Mouse (Mus musculus) ES-Bruce4 (cell line): ENCODE data around the gene Sult5a1. TPM values are rescaled to one million over a fixed set of nuclear protein-coding genes. Genes with fewer than 3 reads are reported as not detected.

Source experiments
- H3K27ac ChIP-seq: 2 replicates; pipeline ENCODE4 v1.5.1; 2012; ENCODE audit warnings: low read length, inconsistent platforms; ENCODE audit not compliant: insufficient read depth
- H3K27me3 ChIP-seq: 2 replicates; pipeline ENCODE4 v1.6.1; 2012; ENCODE audit warnings: mild to moderate bottlenecking, low read length, inconsistent platforms; ENCODE audit not compliant: control insufficient read depth, poor library complexity, insufficient read depth, severe bottlenecking
- H3K36me3 ChIP-seq: 2 replicates; pipeline ENCODE4 v1.6.1; 2012; ENCODE audit warnings: inconsistent platforms, mild to moderate bottlenecking, low read length, moderate library complexity; ENCODE audit not compliant: control insufficient read depth, poor library complexity, insufficient read depth, severe bottlenecking
- H3K4me1 ChIP-seq: one replicate; pipeline ENCODE4 v1.8.1; 2011; ENCODE audit warnings: low read length; ENCODE audit not compliant: control insufficient read depth, insufficient read depth
- H3K4me3 ChIP-seq: 2 replicates; pipeline ENCODE4 v1.5.1; 2011; ENCODE audit warnings: low read depth, mild to moderate bottlenecking, low read length
- H3K9ac ChIP-seq: 2 replicates; pipeline ENCODE4 v1.6.1; 2012; ENCODE audit warnings: low read depth, mild to moderate bottlenecking, inconsistent platforms; ENCODE audit not compliant: poor library complexity, severe bottlenecking
- H3K9me3 ChIP-seq: replicated peaks from 2 replicates; pipeline ENCODE4 v1.6.1; 2012; ENCODE audit warnings: mild to moderate bottlenecking, low read length, inconsistent platforms; ENCODE audit not compliant: control insufficient read depth, poor library complexity, insufficient read depth, severe bottlenecking
- CTCF ChIP-seq: IDR thresholded peaks from one replicate; pipeline ENCODE4 v1.8.1; 2011; ENCODE audit warnings: low read depth, low read length
- EP300 ChIP-seq: IDR thresholded peaks from 2 replicates; pipeline ENCODE4 v1.6.1; 2011; ENCODE audit warnings: low read depth, low read length; ENCODE audit not compliant: insufficient read depth
- POLR2A ChIP-seq: IDR thresholded peaks from one replicate; pipeline ENCODE4 v1.8.1; 2011; ENCODE audit warnings: low read length; ENCODE audit not compliant: insufficient read depth
- polyA plus RNA-seq: library from polyadenylated mRNA; stranded (reverse); fragments of >200 nt; gene quantifications from 2 replicates; pipeline ENCODE4 v1.2.4, GENCODE M21; 2011; ENCODE audit warnings: low read depth; ENCODE audit not compliant: missing spikeins, insufficient read depth, insufficient read length

Gene Sult5a1
- polyA plus RNA-seq, 1 experiment: 2.2 TPM

- TF ChIP-seq CTCF (no peak), EP300 (no peak), POLR2A (no peak)
- Histone ChIP-seq H3K36me3 (no peaks in the 10 kb centered on the region), H3K9me3 (no peaks in the 10 kb centered on the region), H3K9ac (no peak overlapping the region), H3K4me3 (no peak overlapping the region), H3K4me1 (no peaks in the 10 kb centered on the region), H3K27ac (no peak overlapping the region), H3K27me3 (no peaks in the 10 kb centered on the region)
These were observed 19.4 kb downstream of the Sult5a1 start for GRCm38 (mm10) chr8:123138741-123139140.

DNA sequence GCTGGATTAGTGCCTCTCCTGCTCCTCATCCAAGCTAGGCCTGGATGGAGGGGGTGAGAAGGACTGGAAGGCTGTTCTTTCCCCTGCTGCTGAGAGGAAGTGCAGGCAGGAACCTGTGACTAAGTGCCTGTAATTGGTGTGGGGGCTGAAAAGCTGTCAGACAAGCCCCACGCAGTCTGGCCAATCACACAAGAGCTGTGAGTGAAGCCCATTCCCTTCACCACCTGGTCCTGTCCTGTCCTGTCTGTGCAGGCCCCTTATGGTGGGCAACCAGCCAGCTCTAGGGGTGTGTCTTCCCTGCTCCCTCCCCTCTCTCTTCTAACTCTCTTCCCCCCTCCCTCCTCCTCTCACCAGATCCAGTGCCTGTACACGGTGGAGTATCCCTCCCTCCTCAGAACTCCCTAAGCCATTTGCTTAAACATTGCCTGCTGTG is 20.5 kb downstream of the Sult5a1 start:
- no peak overlapping the region for H3K4me3 ChIP-seq
- H3K27ac ChIP-seq: no peak overlapping the region
- H3K9me3 ChIP-seq: no peaks in the 10 kb centered on the region
- H3K9ac ChIP-seq: no peak overlapping the region
- no peak for TF ChIP-seq EP300
- no peak for TF ChIP-seq POLR2A
- no peak for TF ChIP-seq CTCF
- H3K4me1 ChIP-seq: no peaks in the 10 kb centered on the region
- no peaks in the 10 kb centered on the region for H3K36me3 ChIP-seq
- no peaks in the 10 kb centered on the region for H3K27me3 ChIP-seq

DNA sequence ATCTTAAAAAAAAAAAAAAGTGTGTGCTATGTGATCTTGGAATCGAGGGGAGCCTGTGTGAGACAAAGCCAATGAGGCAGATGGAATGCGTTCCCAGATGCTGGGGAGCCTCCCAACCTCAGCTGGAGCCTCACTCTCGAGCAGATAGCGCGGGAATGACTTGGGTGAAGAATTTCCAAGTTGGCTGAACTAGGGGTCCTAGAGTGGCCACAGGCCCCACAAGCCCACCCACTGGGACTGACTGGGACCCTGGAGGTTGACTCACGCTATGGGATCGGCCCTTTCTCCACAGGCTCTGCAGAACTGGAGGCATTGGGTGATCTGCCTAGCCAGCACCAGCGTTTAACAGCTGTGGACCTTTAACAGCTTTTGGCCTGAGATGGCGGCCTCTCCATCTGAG is 21.8 kb downstream of the Sult5a1 start:
- no peak overlapping the region for H3K4me3 ChIP-seq
- H3K27me3 ChIP-seq: no peaks in the 10 kb centered on the region
- H3K9me3 ChIP-seq: no peaks in the 10 kb centered on the region
- H3K4me1 ChIP-seq: no peaks in the 10 kb centered on the region
- H3K9ac ChIP-seq: no peak overlapping the region
- no peaks in the 10 kb centered on the region for H3K36me3 ChIP-seq
- no peak overlapping the region for H3K27ac ChIP-seq
- TF ChIP-seq EP300 (no peak), CTCF (no peak), POLR2A (no peak)

- Histone ChIP-seq H3K4me1 (no peaks in the 10 kb centered on the region), H3K9ac (no peak overlapping the region), H3K36me3 (no peaks in the 10 kb centered on the region), H3K27ac (no peak overlapping the region), H3K27me3 (no peaks in the 10 kb centered on the region), H3K9me3 (no peaks in the 10 kb centered on the region), H3K4me3 (no peak overlapping the region)
- no peak for TF ChIP-seq CTCF
- no peak for TF ChIP-seq EP300
- no peak for TF ChIP-seq POLR2A
These were observed 22.3 kb downstream of the Sult5a1 start for GRCm38 (mm10) chr8:123135806-123136205.

DNA sequence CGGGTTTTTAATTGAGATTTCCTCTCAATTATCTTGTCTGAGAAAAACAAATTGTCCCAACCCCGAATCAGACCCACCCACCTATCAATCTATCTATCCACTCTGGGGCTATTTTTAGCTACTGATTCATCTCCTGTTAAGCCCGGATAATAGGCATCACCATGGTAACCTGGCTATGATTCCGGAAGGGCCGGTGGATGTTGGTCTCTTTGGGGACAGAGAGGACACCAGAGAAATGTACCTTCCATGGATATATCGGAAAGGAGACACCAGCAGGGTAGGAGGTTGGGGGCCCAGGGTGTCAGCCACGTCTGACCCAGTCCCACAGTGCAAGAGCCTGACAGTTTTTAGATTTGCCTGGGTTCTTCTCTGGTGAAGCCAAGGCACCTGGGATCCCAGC is 22.7 kb downstream of the Sult5a1 start:
- Histone ChIP-seq H3K4me1 (no peaks in the 10 kb centered on the region), H3K9me3 (no peaks in the 10 kb centered on the region), H3K9ac (no peak overlapping the region), H3K4me3 (no peak overlapping the region), H3K27me3 (no peaks in the 10 kb centered on the region), H3K27ac (no peak overlapping the region), H3K36me3 (no peaks in the 10 kb centered on the region)
- no peak for TF ChIP-seq POLR2A
- no peak for TF ChIP-seq CTCF
- TF ChIP-seq EP300: no peak

DNA sequence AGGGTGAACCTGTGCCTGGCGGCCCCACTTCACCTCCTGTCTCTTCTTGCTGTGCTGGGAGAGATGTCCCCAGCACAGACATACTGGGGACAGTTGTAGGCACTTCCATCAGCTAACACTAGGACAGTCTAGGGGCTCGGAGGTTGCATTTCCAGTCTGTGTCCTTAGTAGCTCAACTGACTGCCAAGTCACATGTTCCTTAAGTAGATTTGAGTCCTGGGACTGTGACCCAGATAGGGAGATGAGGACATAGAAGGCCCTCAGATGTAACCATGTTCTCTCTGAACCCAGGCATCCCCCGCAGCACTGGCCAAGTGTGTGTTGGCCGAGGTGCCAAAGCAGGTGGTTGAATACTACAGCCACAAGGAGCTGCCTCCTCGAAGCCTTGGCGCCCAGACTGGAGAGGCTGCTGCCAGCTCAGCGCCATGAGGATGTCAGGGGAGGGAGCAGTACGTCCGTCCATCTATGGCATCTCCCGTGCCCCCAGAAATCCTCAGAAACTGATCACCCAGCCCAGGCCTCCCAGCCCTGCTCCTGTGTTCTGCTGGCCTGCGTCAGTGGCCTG is 23.9 kb downstream of the Sult5a1 start:
- Histone ChIP-seq H3K36me3 (no peaks in the 10 kb centered on the region), H3K9me3 (no peaks in the 10 kb centered on the region), H3K27ac (no peak overlapping the region), H3K4me1 (no peaks in the 10 kb centered on the region), H3K4me3 (no peak overlapping the region), H3K9ac (no peak overlapping the region), H3K27me3 (no peaks in the 10 kb centered on the region)
- TF ChIP-seq POLR2A (no peak), CTCF (no peak), EP300 (no peak)
